Mouse (Mus musculus) C2C12 (cell line): ENCODE results near the gene Fsip1.

ENCODE experiments used
- CTCF ChIP-seq: IDR thresholded peaks from one replicate; pipeline ENCODE4 v1.5.1; 2011; ENCODE audit not compliant: control insufficient read depth, insufficient read depth, insufficient read length
- MAX ChIP-seq: IDR thresholded peaks from one replicate; pipeline ENCODE4 v1.6.1; 2011; ENCODE audit warnings: mild to moderate bottlenecking, control low read depth
- MYOG ChIP-seq: IDR thresholded peaks from one replicate; pipeline ENCODE4 v1.6.1; 2011; ENCODE audit not compliant: control insufficient read depth, insufficient read length; ENCODE audit errors: extremely low read depth

GRCm38 (mm10) chr2:118081581-118081980 is 175.2 kb downstream of the Fsip1 start:
- TF ChIP-seq CTCF (no peak), MAX (no peak), MYOG (no peak)
